Mouse (Mus musculus): Measurements from ENCODE around the gene A730061H03Rik. TPM values are rescaled to one million over a fixed set of nuclear protein-coding genes. Genes with fewer than 3 reads are reported as not detected.

The A730061H03Rik gene
- polyA plus RNA-seq, 1 experiment = 8.3 TPM

DNA sequence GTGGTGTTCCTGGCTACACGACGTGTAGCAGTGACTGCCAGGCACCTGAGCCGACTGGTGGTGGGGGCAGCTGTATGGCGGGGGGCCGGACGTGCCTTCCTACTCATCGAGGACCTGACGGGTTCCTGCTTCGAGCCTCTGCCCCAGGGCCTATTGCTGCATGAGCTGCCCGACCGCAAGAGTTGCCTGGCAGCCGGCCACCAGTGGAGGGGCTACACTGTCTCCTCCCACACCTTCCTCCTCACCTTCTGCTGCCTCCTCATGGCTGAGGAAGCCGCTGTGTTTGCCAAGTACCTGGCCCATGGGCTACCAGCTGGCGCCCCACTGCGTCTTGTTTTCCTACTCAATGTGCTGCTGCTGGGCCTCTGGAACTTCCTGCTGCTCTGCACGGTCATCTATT is 16.2 kb upstream of the A730061H03Rik start:
- H3K4me3 ChIP-seq (ENCODE audit: control insufficient read depth, insufficient read depth, low read length) = no peak overlapping the region
- peaks cover 11% of the 10 kb centered on the region; the same call in 1 of the 2 replicates for H3K36me3 ChIP-seq (ENCODE audit: control insufficient read depth, insufficient read depth, low read length)
- peaks cover 16% of the 10 kb centered on the region; the same call in 1 of the 2 replicates for H3K4me1 ChIP-seq (replicated peaks; ENCODE audit: control insufficient read depth, insufficient read depth, low read length)
- TF ChIP-seq CTCF (IDR thresholded peaks at IDR 0.05; ENCODE audit: borderline replicate concordance, control insufficient read depth, extremely low read depth, insufficient read depth, low read length, poor library complexity) (no peak), POLR2A (IDR thresholded peaks at IDR 0.05; ENCODE audit: control insufficient read depth, extremely low read depth, insufficient read depth, low read length, poor library complexity) (no peak)
- no peak overlapping the region for H3K27ac ChIP-seq (ENCODE audit: control insufficient read depth, insufficient read depth, low read length)
- WGBS = 53% methylated on average over 16 of the region's 16 CpGs
- no peaks in the 10 kb centered on the region for H3K27me3 ChIP-seq (ENCODE audit: control insufficient read depth, insufficient read depth, low read length)
- DNase-seq = no peak

DNA sequence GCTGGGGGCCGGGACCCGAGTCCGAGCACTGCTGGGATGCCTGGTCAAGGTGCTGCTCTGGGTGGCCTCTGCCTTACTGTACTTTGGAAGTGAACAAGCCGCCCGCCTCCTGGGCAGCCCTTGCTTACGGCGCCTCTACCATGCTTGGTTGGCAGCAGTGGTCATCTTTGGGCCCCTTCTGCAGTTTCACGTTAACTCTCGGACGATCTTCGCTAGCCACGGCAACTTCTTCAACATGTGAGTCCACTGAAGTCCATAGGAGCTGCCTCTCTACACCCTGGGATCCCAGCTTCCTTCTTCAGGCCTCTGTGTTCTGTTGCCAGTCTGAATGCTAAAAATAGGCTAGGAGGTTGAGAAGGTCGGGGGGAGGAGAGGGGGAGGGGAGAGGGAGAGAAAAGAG is 15.5 kb upstream of the A730061H03Rik start:
- H3K36me3 ChIP-seq (ENCODE audit: control insufficient read depth, insufficient read depth, low read length) = peaks cover 5% of the 10 kb centered on the region; the same call in 1 of the 2 replicates
- H3K27me3 ChIP-seq (ENCODE audit: control insufficient read depth, insufficient read depth, low read length) = no peaks in the 10 kb centered on the region
- peaks cover 16% of the 10 kb centered on the region; the same call in 1 of the 2 replicates for H3K4me1 ChIP-seq (replicated peaks; ENCODE audit: control insufficient read depth, insufficient read depth, low read length)
- no peak for TF ChIP-seq CTCF (IDR thresholded peaks at IDR 0.05; ENCODE audit: borderline replicate concordance, control insufficient read depth, extremely low read depth, insufficient read depth, low read length, poor library complexity)
- no peak for TF ChIP-seq POLR2A (IDR thresholded peaks at IDR 0.05; ENCODE audit: control insufficient read depth, extremely low read depth, insufficient read depth, low read length, poor library complexity)
- no peak overlapping the region for H3K27ac ChIP-seq (ENCODE audit: control insufficient read depth, insufficient read depth, low read length)
- no peak for DNase-seq
- H3K4me3 ChIP-seq (ENCODE audit: control insufficient read depth, insufficient read depth, low read length) = no peak overlapping the region
- 83% methylated on average over 13 of the region's 13 CpGs for WGBS

DNA sequence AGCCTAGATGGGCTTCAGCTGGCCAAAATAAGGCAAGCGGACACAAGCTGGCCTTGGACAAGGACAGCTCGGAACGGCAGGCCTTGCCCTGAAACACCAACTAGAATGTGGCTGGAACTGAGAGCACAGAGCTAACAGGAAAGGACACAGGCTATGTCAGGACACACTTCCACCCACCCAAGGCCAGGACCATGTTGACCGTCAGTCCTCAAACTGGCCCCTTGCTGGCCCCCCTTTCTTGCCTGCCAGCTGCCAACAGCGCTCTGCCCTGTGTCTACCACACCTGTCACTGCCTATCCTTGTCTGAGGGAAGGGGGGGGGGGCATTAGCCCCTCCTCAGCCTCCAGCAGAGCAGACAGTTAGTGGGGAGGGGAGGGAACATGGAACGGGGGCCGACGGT is 15.1 kb upstream of the A730061H03Rik start, which contains the start of gene Fitm1:
Fitm1 (plus strand) TSS at position 316 of the 400 bp plus-strand sequence.
- H3K4me3 ChIP-seq (ENCODE audit: control insufficient read depth, insufficient read depth, low read length) = no peak within 1 kb of the TSS
- TF ChIP-seq POLR2A (IDR thresholded peaks at IDR 0.05; ENCODE audit: control insufficient read depth, extremely low read depth, insufficient read depth, low read length, poor library complexity) (no peak), CTCF (IDR thresholded peaks at IDR 0.05; ENCODE audit: borderline replicate concordance, control insufficient read depth, extremely low read depth, insufficient read depth, low read length, poor library complexity) (no peak)
- no peak for DNase-seq
- H3K27me3 ChIP-seq (ENCODE audit: control insufficient read depth, insufficient read depth, low read length) = no peaks in the 10 kb centered on the region
- peaks cover 16% of the 10 kb centered on the region; the same call in 1 of the 2 replicates for H3K4me1 ChIP-seq (replicated peaks; ENCODE audit: control insufficient read depth, insufficient read depth, low read length)
- WGBS = 87% methylated on average over 8 of the region's 8 CpGs
- peaks cover 1% of the 10 kb centered on the region; the same call in 1 of the 2 replicates for H3K36me3 ChIP-seq (ENCODE audit: control insufficient read depth, insufficient read depth, low read length)
- no peak within 1 kb of the TSS for H3K27ac ChIP-seq (ENCODE audit: control insufficient read depth, insufficient read depth, low read length)

DNA sequence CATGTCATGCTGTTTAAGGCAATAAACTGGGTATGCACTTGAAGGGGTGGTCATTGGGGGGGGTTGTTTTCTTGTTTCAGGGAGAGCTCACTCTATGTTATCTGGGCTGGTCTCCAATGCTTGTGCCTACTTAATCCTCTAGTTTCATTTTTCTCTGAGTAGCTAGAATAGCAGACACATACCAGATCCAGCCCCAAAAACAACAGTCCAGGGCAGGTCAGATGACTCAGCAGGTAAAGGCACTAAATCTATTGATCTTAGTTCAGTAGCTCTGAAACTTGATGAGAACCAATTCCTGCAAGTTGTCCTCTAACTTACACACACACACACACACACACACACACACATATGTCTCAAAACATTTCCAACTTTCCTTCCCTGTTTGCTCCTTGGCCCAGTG is 11.6 kb upstream of the A730061H03Rik start:
- TF ChIP-seq POLR2A (IDR thresholded peaks at IDR 0.05; ENCODE audit: control insufficient read depth, extremely low read depth, insufficient read depth, low read length, poor library complexity) = no peak
- H3K4me1 ChIP-seq (replicated peaks; ENCODE audit: control insufficient read depth, insufficient read depth, low read length) = peaks cover 6% of the 10 kb centered on the region; the same call in 1 of the 2 replicates
- no peak overlapping the region for H3K4me3 ChIP-seq (ENCODE audit: control insufficient read depth, insufficient read depth, low read length)
- H3K27ac ChIP-seq (ENCODE audit: control insufficient read depth, insufficient read depth, low read length) = no peak overlapping the region
- H3K36me3 ChIP-seq (ENCODE audit: control insufficient read depth, insufficient read depth, low read length) = peaks cover 15% of the 10 kb centered on the region
- no peak for DNase-seq
- no peaks in the 10 kb centered on the region for H3K27me3 ChIP-seq (ENCODE audit: control insufficient read depth, insufficient read depth, low read length)

DNA sequence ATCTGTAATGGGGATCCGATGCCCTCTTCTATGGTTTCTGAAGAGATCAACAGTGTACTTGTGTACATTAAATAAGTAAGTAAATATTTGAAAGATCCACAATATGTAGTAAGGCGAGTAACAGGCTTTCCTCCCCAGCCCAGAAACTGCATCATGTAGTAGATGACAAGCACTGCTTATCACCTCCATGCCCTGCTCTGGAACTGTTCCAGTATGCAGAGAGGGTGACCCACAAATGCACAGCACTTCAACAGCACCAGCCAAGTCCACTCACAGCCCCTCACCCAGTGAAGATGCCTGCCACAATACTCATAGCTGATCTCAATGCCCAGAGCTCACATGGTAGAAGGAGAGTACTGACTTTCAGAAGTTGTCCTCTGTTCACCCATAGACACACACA is 10.4 kb upstream of the A730061H03Rik start:
- no peak overlapping the region for H3K27ac ChIP-seq (ENCODE audit: control insufficient read depth, insufficient read depth, low read length)
- no peak for DNase-seq
- peaks cover 21% of the 10 kb centered on the region for H3K36me3 ChIP-seq (ENCODE audit: control insufficient read depth, insufficient read depth, low read length)
- WGBS = 96% methylated on average over 2 of the region's 2 CpGs
- no peak overlapping the region for H3K4me3 ChIP-seq (ENCODE audit: control insufficient read depth, insufficient read depth, low read length)
- TF ChIP-seq POLR2A (IDR thresholded peaks at IDR 0.05; ENCODE audit: control insufficient read depth, extremely low read depth, insufficient read depth, low read length, poor library complexity) (no peak), CTCF (IDR thresholded peaks at IDR 0.05; ENCODE audit: borderline replicate concordance, control insufficient read depth, extremely low read depth, insufficient read depth, low read length, poor library complexity) (no peak)
- H3K4me1 ChIP-seq (replicated peaks; ENCODE audit: control insufficient read depth, insufficient read depth, low read length) = no peaks in the 10 kb centered on the region
- no peaks in the 10 kb centered on the region for H3K27me3 ChIP-seq (ENCODE audit: control insufficient read depth, insufficient read depth, low read length)

DNA sequence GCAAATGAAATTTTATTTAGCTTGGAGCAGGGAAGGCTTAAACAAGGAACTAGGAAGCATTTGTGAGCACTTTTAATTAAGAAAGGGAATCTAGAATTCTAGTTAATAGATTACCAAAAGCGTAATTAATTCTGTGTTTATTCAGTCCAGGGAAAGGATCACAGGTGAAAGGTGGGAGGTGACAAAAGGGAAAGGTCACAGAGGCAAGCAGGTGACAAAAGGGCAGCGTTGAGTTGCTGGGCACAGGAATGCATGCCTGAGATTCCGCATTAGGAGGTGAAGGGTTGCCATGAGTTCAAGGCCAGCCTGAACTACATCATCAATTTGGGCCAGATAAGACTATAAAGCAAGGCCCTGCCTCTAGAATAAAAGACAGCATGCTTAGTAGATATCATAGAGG is 7.3 kb upstream of the A730061H03Rik start:
- no peak overlapping the region for H3K27ac ChIP-seq (ENCODE audit: control insufficient read depth, insufficient read depth, low read length)
- H3K4me3 ChIP-seq (ENCODE audit: control insufficient read depth, insufficient read depth, low read length) = no peak overlapping the region
- no peaks in the 10 kb centered on the region for H3K4me1 ChIP-seq (replicated peaks; ENCODE audit: control insufficient read depth, insufficient read depth, low read length)
- WGBS = 97% methylated on average over 3 of the region's 3 CpGs
- peaks cover 29% of the 10 kb centered on the region for H3K36me3 ChIP-seq (ENCODE audit: control insufficient read depth, insufficient read depth, low read length)
- no peaks in the 10 kb centered on the region for H3K27me3 ChIP-seq (ENCODE audit: control insufficient read depth, insufficient read depth, low read length)
- no peak for DNase-seq
- TF ChIP-seq CTCF (IDR thresholded peaks at IDR 0.05; ENCODE audit: borderline replicate concordance, control insufficient read depth, extremely low read depth, insufficient read depth, low read length, poor library complexity) (no peak), POLR2A (IDR thresholded peaks at IDR 0.05; ENCODE audit: control insufficient read depth, extremely low read depth, insufficient read depth, low read length, poor library complexity) (no peak)

DNA sequence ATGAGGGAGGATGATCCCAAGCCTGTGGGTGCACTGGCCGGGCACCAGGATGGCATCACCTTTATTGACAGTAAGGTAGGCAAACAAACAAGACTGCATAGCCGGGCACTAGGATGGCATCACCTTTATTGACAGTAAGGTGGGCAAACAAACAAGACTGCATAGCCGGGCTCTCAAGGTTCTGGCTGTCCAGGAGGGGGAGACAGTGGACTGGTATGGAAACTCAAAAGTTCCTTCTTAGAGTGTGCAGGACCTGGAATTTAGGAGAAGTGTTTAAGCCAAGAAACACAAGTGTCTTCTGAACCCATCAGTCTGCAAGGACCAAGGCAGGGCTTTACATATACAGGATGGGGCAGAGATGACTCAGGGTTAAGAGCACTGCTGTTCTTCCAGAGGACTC is 5.5 kb upstream of the A730061H03Rik start:
- peaks cover 29% of the 10 kb centered on the region for H3K36me3 ChIP-seq (ENCODE audit: control insufficient read depth, insufficient read depth, low read length)
- TF ChIP-seq POLR2A (IDR thresholded peaks at IDR 0.05; ENCODE audit: control insufficient read depth, extremely low read depth, insufficient read depth, low read length, poor library complexity) (no peak), CTCF (IDR thresholded peaks at IDR 0.05; ENCODE audit: borderline replicate concordance, control insufficient read depth, extremely low read depth, insufficient read depth, low read length, poor library complexity) (no peak)
- no peak overlapping the region for H3K27ac ChIP-seq (ENCODE audit: control insufficient read depth, insufficient read depth, low read length)
- WGBS = 95% methylated on average over 3 of the region's 3 CpGs
- no peak overlapping the region for H3K4me3 ChIP-seq (ENCODE audit: control insufficient read depth, insufficient read depth, low read length)
- DNase-seq = no peak
- H3K4me1 ChIP-seq (replicated peaks; ENCODE audit: control insufficient read depth, insufficient read depth, low read length) = peaks cover 8% of the 10 kb centered on the region
- H3K27me3 ChIP-seq (ENCODE audit: control insufficient read depth, insufficient read depth, low read length) = no peaks in the 10 kb centered on the region

Data from thymus, adult 2 months (tissue).